Mouse (Mus musculus): ENCODE results near the gene Foxe3.

The Foxe3 gene

GRCm38 (mm10) chr4:114913594-114913962, 12.2 kb downstream of the Foxe3 start:
- no peak for DNase-seq

GRCm38 (mm10) chr4:114912705-114913593, 12.9 kb downstream of the Foxe3 start:
- no peak for DNase-seq

- peak; percentile 28 to 37 for DNase-seq
Observed at GRCm38 (mm10) chr4:114909602-114910484, 16.0 kb downstream of the Foxe3 start.

GRCm38 (mm10) chr4:114908829-114909601, 16.8 kb downstream of the Foxe3 start, which contains the start of gene Foxd2:
Gene Foxd2, minus strand, starts transcription at chr4:114908873.
- DNase-seq, result peak; percentile 78 to 85

- peak; percentile 36 to 58 for DNase-seq
Observed at GRCm38 (mm10) chr4:114907951-114908828, 17.6 kb downstream of the Foxe3 start.

- DNase-seq, result no peak
Observed at GRCm38 (mm10) chr4:114907056-114907917, 18.5 kb downstream of the Foxe3 start.

- DNase-seq, result no peak
Observed at GRCm38 (mm10) chr4:114905969-114906680, 19.7 kb downstream of the Foxe3 start.

GRCm38 (mm10) chr4:114905501-114905900, 20.3 kb downstream of the Foxe3 start:
- no peak for DNase-seq

- DNase-seq, result no peak
Observed at GRCm38 (mm10) chr4:114903422-114903782, 22.4 kb downstream of the Foxe3 start.

- no peak for DNase-seq
Observed at GRCm38 (mm10) chr4:114902641-114903421, 23.0 kb downstream of the Foxe3 start.

GRCm38 (mm10) chr4:114901643-114902351, 24.0 kb downstream of the Foxe3 start:
- DNase-seq, result no peak

GRCm38 (mm10) chr4:114900866-114901642, 24.8 kb downstream of the Foxe3 start:
- DNase-seq, result no peak

- DNase-seq, result no peak
Observed at GRCm38 (mm10) chr4:114899885-114900284, 25.9 kb downstream of the Foxe3 start.

GRCm38 (mm10) chr4:114897853-114898252, 28.0 kb downstream of the Foxe3 start:
- no peak for DNase-seq

- DNase-seq, result no peak
Observed at GRCm38 (mm10) chr4:114882232-114882631, 43.6 kb downstream of the Foxe3 start.

GRCm38 (mm10) chr4:114876441-114876972, 49.3 kb downstream of the Foxe3 start:
- DNase-seq, result no peak
